Mouse (Mus musculus): Measurements from ENCODE around the gene Igfbp7.

- peak; percentile 45 for TF ChIP-seq CTCF (conservative IDR thresholded peaks at IDR 0.05; ENCODE audit: insufficient read depth, insufficient read length, low read depth, low read length)
- TF ChIP-seq POLR2A (IDR thresholded peaks at IDR 0.05; ENCODE audit: low read depth, low read length): no peak
These were observed 77.7 kb downstream of the Igfbp7 start for GRCm38 (mm10) chr5:77330154-77330553.
